Mouse (Mus musculus) bone marrow macrophage, adult 2 months (primary cell): ENCODE data around the gene Wasl.

Source experiments
- CTCF ChIP-seq: IDR thresholded peaks from 2 replicates; pipeline ENCODE4 v1.5.1; 2012; ENCODE audit warnings: low read depth, mild to moderate bottlenecking, low read length, moderate library complexity
- POLR2A ChIP-seq: IDR thresholded peaks from 2 replicates; pipeline ENCODE4 v1.6.1; 2012; ENCODE audit warnings: mild to moderate bottlenecking, low read depth, low read length, borderline replicate concordance

GRCm38 (mm10) chr6:24604289-24604688 is 60.5 kb downstream of the Wasl start:
- TF ChIP-seq CTCF (no peak), POLR2A (no peak)
